Mouse (Mus musculus): Measurements from ENCODE around the gene Dapp1. TPM values are rescaled to one million over a fixed set of nuclear protein-coding genes. Genes with fewer than 3 reads are reported as not detected.

The Dapp1 gene
- polyA plus RNA-seq, 1 experiment from 2014 or later = 4.1 TPM

DNA sequence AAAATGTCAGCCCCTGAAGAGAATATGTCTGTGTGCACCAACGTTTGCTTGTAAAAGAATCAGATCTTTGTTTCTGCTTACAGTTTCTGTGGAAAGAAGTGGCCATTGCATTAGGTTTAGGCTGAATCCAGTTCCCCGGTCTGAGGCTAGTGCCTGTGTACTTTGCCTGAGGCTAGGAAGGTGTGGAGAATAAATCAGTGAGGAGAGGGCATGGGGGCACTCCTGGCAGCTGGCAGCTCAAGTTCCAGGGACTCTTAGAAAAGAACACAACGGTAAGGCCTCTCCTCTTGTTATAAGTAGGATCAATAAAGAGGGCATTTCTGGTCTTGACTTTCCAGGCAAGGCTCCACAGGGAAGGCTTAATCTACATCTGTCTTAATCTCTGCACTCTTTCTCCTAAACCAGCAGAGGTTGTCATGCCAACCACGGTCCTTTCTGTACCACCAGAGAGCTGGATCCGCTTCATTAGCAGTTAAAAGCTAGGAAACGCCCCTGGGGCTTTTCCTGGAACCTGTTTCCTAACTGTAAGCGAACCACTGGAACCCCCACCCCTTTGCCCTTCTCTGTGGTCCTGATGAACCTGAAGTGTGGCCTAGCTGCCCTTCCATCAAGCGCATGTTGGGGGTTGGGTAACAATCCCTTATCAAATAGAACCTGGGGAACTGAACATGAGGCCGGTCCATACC, 4.3 kb downstream of the Dapp1 start:
- Histone ChIP-seq H3K4me1 (replicated peaks; ENCODE audit: control insufficient read depth, insufficient read depth, low read length) (peaks cover 14% of the 10 kb centered on the region), H3K27ac (ENCODE audit: low read length) (peak overlapping the region; percentile 71), H3K27me3 (replicated peaks; ENCODE audit: control insufficient read depth, insufficient read depth, low read length) (no peaks in the 10 kb centered on the region), H3K4me3 (replicated peaks; ENCODE audit: low read length) (no peak overlapping the region), H3K36me3 (ENCODE audit: control insufficient read depth, insufficient read depth) (no peaks in the 10 kb centered on the region), H3K9me3 (ENCODE audit: control insufficient read depth, low read length) (no peaks in the 10 kb centered on the region), H3K4me2 (ENCODE audit: low read length) (no peak overlapping the region; the same call in 1 of the 2 replicates), H3K9ac (replicated peaks; ENCODE audit: low read depth, low read length) (peak overlapping the region; percentile 16; the same call in 1 of the 2 replicates)
- 13% methylated on average over 9 of the region's 9 CpGs for WGBS
- ATAC-seq = peak; percentile 65

DNA sequence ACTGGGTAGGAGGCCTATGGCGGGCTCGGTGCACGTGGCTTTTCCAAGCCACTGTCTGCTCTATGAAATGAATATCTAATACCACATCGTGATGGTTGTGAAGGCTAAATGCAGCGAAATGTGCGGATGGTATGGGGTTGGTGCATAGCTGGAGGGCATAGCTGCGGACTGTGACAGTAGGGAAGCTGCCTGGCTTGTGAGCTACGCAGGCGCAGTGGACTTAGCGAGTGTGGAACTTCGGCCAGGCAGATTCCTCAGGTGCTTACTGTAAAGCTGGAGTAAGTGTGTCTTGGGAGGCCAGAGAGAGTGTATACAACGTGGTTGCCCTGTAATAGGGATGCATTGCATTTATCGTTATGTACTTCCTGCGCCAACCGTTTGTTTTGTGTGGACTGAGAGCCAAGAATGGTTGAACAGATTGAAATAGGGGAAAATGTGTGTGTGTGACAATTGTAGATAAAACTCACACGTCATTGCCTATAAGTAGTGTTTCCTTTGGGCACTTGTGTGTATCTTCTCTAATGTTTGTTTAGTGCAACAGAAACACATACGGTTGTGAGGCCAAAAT, 5.4 kb downstream of the Dapp1 start:
- 90% methylated on average over 17 of the region's 17 CpGs for WGBS
- H3K27me3 ChIP-seq (replicated peaks; ENCODE audit: control insufficient read depth, insufficient read depth, low read length) = no peaks in the 10 kb centered on the region
- no peak overlapping the region for H3K4me2 ChIP-seq (ENCODE audit: low read length)
- no peak overlapping the region for H3K4me3 ChIP-seq (replicated peaks; ENCODE audit: low read length)
- H3K27ac ChIP-seq (ENCODE audit: low read length) = no peak overlapping the region
- ATAC-seq = no peak
- no peak overlapping the region for H3K9ac ChIP-seq (replicated peaks; ENCODE audit: low read depth, low read length)
- H3K36me3 ChIP-seq (ENCODE audit: control insufficient read depth, insufficient read depth) = no peaks in the 10 kb centered on the region
- H3K9me3 ChIP-seq (ENCODE audit: control insufficient read depth, low read length) = no peaks in the 10 kb centered on the region
- peaks cover 11% of the 10 kb centered on the region for H3K4me1 ChIP-seq (replicated peaks; ENCODE audit: control insufficient read depth, insufficient read depth, low read length)

DNA sequence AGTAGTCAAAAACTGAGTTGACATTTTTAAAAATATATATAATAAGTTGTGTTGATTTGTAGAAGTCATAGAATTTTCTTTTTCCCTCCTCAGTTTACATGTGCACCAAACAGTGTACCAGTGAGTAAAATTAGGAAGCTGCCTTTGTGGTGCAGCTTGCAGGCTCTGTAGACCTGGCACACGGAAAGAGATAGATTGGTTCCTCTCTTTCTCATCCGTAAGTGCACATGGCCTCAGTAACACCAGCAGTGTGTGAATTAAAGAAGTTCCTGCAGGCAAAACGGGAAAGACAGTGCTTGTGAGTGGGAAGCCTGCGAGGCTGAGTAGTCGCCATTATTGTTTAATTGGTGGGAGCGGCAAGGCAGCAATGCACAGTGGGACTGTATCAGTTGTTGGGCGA, 5.9 kb downstream of the Dapp1 start:
- Histone ChIP-seq H3K4me3 (replicated peaks; ENCODE audit: low read length) (no peak overlapping the region), H3K9ac (replicated peaks; ENCODE audit: low read depth, low read length) (no peak overlapping the region), H3K27ac (ENCODE audit: low read length) (no peak overlapping the region), H3K36me3 (ENCODE audit: control insufficient read depth, insufficient read depth) (no peaks in the 10 kb centered on the region), H3K4me1 (replicated peaks; ENCODE audit: control insufficient read depth, insufficient read depth, low read length) (peaks cover 11% of the 10 kb centered on the region), H3K9me3 (ENCODE audit: control insufficient read depth, low read length) (no peaks in the 10 kb centered on the region), H3K27me3 (replicated peaks; ENCODE audit: control insufficient read depth, insufficient read depth, low read length) (no peaks in the 10 kb centered on the region), H3K4me2 (ENCODE audit: low read length) (no peak overlapping the region)
- no peak for ATAC-seq
- WGBS = 80% methylated on average over 7 of the region's 7 CpGs

DNA sequence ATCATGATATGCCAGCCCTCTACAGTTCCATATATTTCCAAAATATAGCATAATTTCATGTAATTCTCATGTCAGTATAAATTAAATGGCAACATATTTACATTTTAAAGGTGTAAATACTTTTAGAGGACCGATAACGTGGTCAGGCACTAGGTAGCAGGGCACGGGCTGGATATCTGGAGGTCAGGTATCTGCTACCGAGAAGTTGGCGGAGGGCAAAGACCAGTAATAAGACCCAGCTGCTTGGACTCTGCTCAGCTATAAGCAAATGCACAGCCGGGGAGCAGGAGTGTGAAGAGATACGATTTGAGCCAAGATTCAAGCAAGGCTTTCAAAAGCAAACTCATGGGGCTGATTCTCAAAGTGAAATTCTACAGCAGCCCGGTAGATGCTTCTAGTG, 7.0 kb downstream of the Dapp1 start:
- WGBS = 82% methylated on average over 8 of the region's 8 CpGs
- no peaks in the 10 kb centered on the region for H3K36me3 ChIP-seq (ENCODE audit: control insufficient read depth, insufficient read depth)
- H3K27ac ChIP-seq (ENCODE audit: low read length) = no peak overlapping the region
- no peak overlapping the region for H3K4me3 ChIP-seq (replicated peaks; ENCODE audit: low read length)
- H3K27me3 ChIP-seq (replicated peaks; ENCODE audit: control insufficient read depth, insufficient read depth, low read length) = no peaks in the 10 kb centered on the region
- H3K9me3 ChIP-seq (ENCODE audit: control insufficient read depth, low read length) = no peaks in the 10 kb centered on the region
- ATAC-seq = no peak
- no peak overlapping the region for H3K9ac ChIP-seq (replicated peaks; ENCODE audit: low read depth, low read length)
- H3K4me1 ChIP-seq (replicated peaks; ENCODE audit: control insufficient read depth, insufficient read depth, low read length) = peaks cover 11% of the 10 kb centered on the region
- no peak overlapping the region for H3K4me2 ChIP-seq (ENCODE audit: low read length)

DNA sequence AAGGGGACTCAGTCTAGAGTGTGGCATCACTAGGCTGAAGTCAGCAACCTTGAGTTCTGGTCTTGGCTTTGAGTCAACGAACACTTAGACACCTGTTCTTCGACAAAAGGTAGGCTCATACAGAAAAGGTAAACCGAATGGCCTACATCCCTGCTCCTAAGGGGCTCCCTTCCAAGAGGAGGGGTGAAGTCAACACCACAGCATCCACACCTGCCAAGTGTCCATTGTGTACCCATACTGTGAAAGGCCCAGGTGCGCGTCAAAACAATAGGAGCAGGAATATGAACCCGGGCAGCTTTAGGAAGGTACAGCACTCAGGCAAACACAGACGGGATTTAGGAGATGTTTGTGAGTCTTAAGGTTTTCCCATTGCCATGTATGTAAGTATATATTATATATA, 8.4 kb downstream of the Dapp1 start:
- Histone ChIP-seq H3K9ac (replicated peaks; ENCODE audit: low read depth, low read length) (no peak overlapping the region), H3K36me3 (ENCODE audit: control insufficient read depth, insufficient read depth) (no peaks in the 10 kb centered on the region), H3K27ac (ENCODE audit: low read length) (no peak overlapping the region), H3K4me1 (replicated peaks; ENCODE audit: control insufficient read depth, insufficient read depth, low read length) (peaks cover 11% of the 10 kb centered on the region), H3K4me3 (replicated peaks; ENCODE audit: low read length) (no peak overlapping the region), H3K9me3 (ENCODE audit: control insufficient read depth, low read length) (no peaks in the 10 kb centered on the region), H3K4me2 (ENCODE audit: low read length) (no peak overlapping the region), H3K27me3 (replicated peaks; ENCODE audit: control insufficient read depth, insufficient read depth, low read length) (no peaks in the 10 kb centered on the region)
- no peak for ATAC-seq
- 96% methylated on average over 7 of the region's 7 CpGs for WGBS

DNA sequence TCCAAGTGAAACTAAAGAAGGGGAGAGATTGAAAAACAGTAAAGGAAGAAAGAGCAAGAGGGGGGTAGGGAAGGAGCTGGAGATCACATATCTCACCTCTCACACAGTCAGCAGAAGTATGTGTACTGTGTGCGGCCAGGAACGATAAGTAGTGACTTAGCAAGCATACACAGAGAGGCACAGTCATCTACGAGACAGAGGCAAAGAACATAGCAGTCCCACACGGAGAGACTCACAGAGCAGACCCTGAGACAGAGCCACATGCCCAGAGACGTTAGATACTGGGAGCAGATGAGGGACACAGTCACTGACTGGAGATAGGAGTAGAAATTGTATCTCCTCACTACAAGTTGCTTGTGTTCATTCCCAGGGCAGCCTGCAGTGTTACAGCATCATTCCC, 9.1 kb downstream of the Dapp1 start:
- Histone ChIP-seq H3K4me3 (replicated peaks; ENCODE audit: low read length) (no peak overlapping the region), H3K27ac (ENCODE audit: low read length) (no peak overlapping the region), H3K4me1 (replicated peaks; ENCODE audit: control insufficient read depth, insufficient read depth, low read length) (peaks cover 5% of the 10 kb centered on the region), H3K4me2 (ENCODE audit: low read length) (no peak overlapping the region), H3K9me3 (ENCODE audit: control insufficient read depth, low read length) (no peaks in the 10 kb centered on the region), H3K36me3 (ENCODE audit: control insufficient read depth, insufficient read depth) (no peaks in the 10 kb centered on the region), H3K27me3 (replicated peaks; ENCODE audit: control insufficient read depth, insufficient read depth, low read length) (no peaks in the 10 kb centered on the region), H3K9ac (replicated peaks; ENCODE audit: low read depth, low read length) (no peak overlapping the region)
- 82% methylated on average over 5 of the region's 5 CpGs for WGBS
- no peak for ATAC-seq

DNA sequence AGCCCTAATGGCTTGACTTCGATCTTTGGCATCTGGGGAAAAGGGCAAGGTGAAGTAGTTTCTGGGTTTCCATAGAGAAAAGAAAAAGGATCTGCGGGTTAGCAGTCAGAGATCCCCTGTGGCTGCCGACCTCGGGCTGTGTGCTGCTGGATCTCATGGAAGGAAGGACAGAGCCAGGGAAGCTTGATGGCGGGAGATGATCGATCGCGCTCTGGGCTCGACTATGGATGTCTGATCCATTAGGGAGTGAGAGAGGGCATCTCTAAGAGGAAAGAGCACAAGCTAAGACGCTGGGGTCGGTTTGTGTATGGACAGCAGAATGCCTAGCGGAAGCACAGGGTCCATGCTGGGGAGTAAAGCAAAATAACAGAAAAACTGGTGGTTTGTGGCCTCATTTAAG, 11.4 kb downstream of the Dapp1 start:
- Histone ChIP-seq H3K27ac (ENCODE audit: low read length) (no peak overlapping the region), H3K27me3 (replicated peaks; ENCODE audit: control insufficient read depth, insufficient read depth, low read length) (no peaks in the 10 kb centered on the region), H3K4me2 (ENCODE audit: low read length) (peak overlapping the region; percentile 26; the same call in 1 of the 2 replicates), H3K36me3 (ENCODE audit: control insufficient read depth, insufficient read depth) (no peaks in the 10 kb centered on the region), H3K9ac (replicated peaks; ENCODE audit: low read depth, low read length) (no peak overlapping the region), H3K4me3 (replicated peaks; ENCODE audit: low read length) (peak overlapping the region; percentile 20; the same call in 1 of the 2 replicates), H3K4me1 (replicated peaks; ENCODE audit: control insufficient read depth, insufficient read depth, low read length) (no peaks in the 10 kb centered on the region), H3K9me3 (ENCODE audit: control insufficient read depth, low read length) (no peaks in the 10 kb centered on the region)
- ATAC-seq = no peak
- 43% methylated on average over 12 of the region's 12 CpGs for WGBS

DNA sequence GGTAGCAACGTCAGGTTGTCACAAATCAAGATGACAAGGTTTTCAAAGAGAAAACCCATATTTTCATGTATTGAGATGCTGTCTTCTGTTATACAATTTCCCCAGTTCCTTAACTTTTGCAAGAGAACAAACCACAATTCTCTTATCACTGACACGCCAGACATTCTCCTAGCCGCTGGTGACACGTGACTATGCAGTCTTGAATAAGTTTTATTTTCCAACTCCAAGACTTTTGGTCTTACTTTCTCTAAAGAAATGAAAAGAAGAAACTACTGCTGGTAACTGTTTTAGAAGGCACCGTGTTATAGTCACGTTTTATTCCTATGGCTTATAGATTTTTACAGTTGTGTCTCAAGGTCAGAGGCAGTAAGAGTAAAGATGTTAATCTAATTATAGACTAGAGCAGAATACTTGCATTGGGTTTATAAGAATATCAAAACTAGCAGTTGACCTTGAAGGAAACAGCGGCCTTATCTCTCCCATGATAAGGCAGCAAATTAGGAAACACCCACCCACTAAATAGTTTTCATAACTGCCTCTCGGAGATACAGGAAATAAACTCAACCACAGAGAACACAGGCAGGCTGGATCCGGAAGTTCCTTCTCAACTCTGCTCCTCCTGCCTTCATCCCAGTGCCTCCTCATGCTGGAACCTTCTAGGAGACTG, 12.4 kb downstream of the Dapp1 start:
- Histone ChIP-seq H3K27me3 (replicated peaks; ENCODE audit: control insufficient read depth, insufficient read depth, low read length) (no peaks in the 10 kb centered on the region), H3K9ac (replicated peaks; ENCODE audit: low read depth, low read length) (no peak overlapping the region), H3K9me3 (ENCODE audit: control insufficient read depth, low read length) (no peaks in the 10 kb centered on the region), H3K27ac (ENCODE audit: low read length) (no peak overlapping the region), H3K4me1 (replicated peaks; ENCODE audit: control insufficient read depth, insufficient read depth, low read length) (no peaks in the 10 kb centered on the region), H3K4me3 (replicated peaks; ENCODE audit: low read length) (no peak overlapping the region), H3K36me3 (ENCODE audit: control insufficient read depth, insufficient read depth) (no peaks in the 10 kb centered on the region), H3K4me2 (ENCODE audit: low read length) (no peak overlapping the region)
- WGBS = 94% methylated on average over 9 of the region's 9 CpGs
- no peak for ATAC-seq

DNA sequence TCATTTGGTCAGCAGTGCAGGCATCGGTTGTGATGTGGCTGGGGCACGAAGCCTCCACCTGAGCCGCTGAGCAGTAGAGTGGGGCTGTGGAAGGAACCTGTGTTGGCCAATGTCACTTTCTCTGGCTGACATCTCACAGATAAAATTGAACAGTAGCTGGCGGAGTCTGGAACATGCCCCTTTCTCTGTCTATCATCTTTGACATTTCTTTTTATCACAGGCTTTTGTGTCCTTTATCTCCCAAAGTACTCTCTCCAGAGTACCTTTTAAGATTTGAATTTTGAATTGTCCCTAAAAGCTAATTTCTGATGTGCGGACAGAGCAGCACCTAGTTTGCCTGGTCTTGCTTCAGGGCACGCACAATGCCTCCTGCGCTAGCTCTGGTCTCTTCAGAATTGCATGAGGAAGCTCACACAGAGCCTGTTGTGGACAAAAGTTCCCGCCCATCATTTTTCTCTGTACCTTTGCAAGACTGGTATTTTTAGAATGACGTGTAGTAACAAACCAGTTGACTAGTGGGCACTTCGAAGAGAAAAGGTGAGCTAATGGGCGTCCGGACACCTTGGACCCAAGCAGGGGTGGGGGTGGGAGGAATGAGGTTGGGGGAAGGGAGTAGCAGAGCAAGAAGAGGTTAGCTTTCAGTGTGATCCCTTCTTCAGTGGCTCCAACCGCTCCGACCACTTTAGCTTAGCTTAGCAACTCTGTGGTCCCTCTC, 13.1 kb downstream of the Dapp1 start:
- Histone ChIP-seq H3K9me3 (ENCODE audit: control insufficient read depth, low read length) (no peaks in the 10 kb centered on the region), H3K4me1 (replicated peaks; ENCODE audit: control insufficient read depth, insufficient read depth, low read length) (0 out of 2 replicates have a peak, but pooled peaks cover 2% of the 10 kb centered on the region), H3K36me3 (ENCODE audit: control insufficient read depth, insufficient read depth) (no peaks in the 10 kb centered on the region), H3K27me3 (replicated peaks; ENCODE audit: control insufficient read depth, insufficient read depth, low read length) (no peaks in the 10 kb centered on the region), H3K27ac (ENCODE audit: low read length) (no peak overlapping the region), H3K9ac (replicated peaks; ENCODE audit: low read depth, low read length) (no peak overlapping the region), H3K4me2 (ENCODE audit: low read length) (no peak overlapping the region), H3K4me3 (replicated peaks; ENCODE audit: low read length) (no peak overlapping the region)
- no peak for ATAC-seq
- WGBS = 92% methylated on average over 14 of the region's 14 CpGs

Data from forebrain, embryonic 16.5 days (tissue).